Mouse (Mus musculus): ENCODE measurements around the gene Ccl7.
A peak's percentile ranks its signal among the peaks of the same experiment; 100 is the strongest.

Ccl7 gene

GRCm38 (mm10) chr11:82045471-82045870, at the start of gene Ccl7:
Gene Ccl7, plus strand, starts transcription at chr11:82045712.
- peak; percentile 23 for DNase-seq (ENCODE audit: extremely low read depth, low read depth, low spot score)

DNA sequence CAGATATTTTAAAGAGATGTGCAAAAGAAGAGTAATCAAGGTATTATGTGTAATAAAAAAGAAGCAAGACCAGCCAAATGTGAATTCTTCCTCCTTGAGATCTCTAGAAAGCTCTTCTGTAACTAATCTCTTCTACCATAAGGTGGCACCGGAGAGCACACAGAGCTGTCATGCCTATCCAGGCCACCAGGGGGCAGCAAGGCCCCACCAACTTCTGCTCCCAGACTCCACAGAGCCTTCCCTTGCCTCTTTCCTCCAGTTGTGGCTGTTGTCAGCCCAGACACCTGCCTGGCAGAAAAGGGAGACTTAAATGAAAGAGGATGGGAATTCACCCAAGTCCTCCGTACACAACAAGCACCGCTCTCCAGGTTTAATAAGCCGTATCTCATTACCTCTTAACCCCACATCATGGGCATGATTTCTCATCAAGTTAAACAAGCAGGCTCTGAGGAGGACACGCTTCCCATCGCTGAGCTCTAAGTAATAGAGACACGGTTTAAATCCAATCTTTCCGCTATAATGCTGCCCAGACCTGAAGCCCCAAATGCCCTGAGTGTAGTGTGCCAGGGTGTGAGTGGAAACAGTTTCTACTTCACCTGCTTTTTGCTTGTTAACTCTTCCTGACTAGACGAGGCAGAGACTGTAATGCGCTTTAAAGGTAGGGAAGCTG, 49.2 kb upstream of the Ccl7 start:
- no peak for DNase-seq (ENCODE audit: extremely low read depth, low read depth, low spot score)

GRCm38 (mm10) chr11:81997085-81997484, 48.4 kb upstream of the Ccl7 start:
- no peak for DNase-seq (ENCODE audit: extremely low read depth, low read depth, low spot score)

DNA sequence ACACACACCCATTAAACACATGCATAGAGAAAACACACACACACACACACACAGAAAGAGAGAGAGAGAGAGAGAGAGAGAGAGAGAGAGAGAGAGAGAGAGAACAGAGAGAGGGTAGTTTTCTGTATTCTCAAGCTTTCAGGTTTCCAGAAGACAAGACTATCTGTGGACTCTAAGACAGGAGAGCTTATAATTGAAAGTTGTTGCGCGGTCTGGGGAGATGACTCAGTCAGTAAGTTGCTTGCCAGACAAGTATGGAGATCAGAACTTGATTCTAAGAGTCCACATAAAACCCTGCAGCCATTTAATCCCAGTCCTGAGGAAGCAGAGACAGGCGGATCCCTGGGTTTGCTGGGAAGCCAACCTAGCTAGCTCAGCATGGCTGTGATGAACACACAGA, 46.9 kb upstream of the Ccl7 start:
- no peak for DNase-seq (ENCODE audit: extremely low read depth, low read depth, low spot score)

- DNase-seq (ENCODE audit: extremely low read depth, low read depth, low spot score), result no peak
Observed at GRCm38 (mm10) chr11:81999469-81999868, 46.0 kb upstream of the Ccl7 start.

DNA sequence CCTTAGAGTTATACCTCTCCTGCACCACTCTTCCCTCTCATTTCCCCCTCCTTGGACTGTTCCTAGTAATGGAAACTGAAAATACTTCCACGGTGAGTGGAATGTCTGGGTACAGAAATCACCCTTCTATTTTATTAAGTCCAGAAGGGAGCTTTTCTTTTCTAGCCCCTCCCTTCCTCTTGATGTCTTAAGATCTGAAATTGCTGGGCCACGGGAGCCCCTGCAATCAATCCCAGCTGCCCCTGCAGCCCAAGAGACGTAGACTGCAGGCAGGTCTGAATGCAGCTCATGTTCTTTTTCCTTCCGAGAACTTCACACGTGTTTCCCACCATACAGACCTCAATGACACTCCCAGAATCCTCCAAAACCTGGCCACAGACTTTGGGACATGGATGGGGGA, 44.9 kb upstream of the Ccl7 start:
- no peak for DNase-seq (ENCODE audit: extremely low read depth, low read depth, low spot score)

DNA sequence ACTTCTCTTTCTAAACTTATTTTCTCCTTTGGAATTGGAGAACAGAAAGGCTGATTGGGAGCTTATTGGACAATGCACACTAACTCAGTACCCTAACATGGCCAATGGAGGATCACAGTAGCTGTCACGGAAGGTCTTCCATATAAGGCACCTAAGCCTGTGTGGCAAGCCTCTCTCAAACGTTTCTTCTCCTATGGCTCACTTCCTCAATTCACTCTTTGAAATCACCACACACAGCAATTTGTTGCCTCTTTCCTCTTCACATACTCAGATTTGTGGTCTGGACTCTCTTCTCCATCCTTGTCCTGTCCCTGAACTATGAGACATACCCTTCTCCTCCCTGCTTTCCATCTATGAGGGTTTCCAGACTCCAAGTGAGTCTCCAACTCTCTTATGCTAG, 40.7 kb upstream of the Ccl7 start:
- no peak for DNase-seq (ENCODE audit: extremely low read depth, low read depth, low spot score)

- peak; percentile 11 for DNase-seq (ENCODE audit: extremely low read depth, low read depth, low spot score)
Observed at GRCm38 (mm10) chr11:82006796-82007423, 38.6 kb upstream of the Ccl7 start.

DNA sequence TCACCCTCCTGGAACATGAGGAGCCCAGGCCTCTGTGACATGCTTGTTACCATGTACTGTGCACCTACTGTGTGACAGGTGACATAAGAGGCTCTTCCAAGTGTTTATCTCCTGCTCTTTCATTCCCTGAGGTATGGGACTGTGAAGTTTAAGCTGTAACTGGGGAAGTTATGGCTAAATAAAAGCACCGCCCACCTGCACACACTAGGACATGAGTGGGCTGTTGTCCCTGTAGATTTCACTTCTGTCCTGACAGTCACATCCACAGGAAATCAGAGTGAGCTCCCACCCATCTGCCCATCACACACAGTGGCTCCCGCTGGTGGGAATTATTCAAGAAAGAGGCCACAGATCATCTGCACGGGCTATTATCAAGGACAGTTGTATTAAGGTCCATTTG, 35.4 kb upstream of the Ccl7 start:
- no peak for DNase-seq (ENCODE audit: extremely low read depth, low read depth, low spot score)

DNA sequence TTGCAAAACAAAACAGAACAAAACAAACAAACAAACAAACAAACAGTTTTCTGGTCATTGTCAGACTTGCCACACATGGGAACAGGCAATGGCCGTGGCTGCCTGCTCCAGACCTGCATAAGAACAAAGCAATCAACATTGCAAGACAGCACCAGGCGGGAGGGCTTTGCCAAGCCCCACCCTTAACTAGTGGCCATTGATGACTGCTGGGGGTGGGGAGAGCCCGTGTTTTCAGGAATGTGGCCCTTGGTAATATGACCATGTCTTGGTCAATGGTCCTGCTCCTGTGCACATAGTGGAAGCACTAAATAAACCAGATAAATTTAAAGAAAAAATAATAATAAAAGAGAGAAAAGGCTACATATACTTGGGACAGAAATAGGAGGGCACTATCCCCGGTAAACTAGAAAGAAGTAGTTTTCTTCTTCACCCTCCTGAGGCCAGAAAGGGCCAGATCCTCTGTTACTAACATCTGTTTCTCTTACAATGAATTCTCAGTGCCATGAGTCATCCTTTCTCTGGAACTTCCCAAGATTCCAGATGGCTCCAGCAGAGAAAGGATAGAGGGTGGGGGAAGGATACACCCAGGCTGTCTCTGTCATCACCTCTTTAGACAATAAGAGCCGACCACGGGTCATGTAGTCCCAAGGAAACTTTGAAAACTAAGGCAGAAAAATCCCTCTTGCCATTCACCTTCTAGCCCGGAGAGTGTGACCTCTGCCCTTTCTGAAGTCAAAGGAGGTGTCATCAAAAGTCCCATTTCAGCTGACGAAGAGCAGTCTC, 33.9 kb upstream of the Ccl7 start:
- DNase-seq (ENCODE audit: extremely low read depth, low read depth, low spot score), result no peak

DNA sequence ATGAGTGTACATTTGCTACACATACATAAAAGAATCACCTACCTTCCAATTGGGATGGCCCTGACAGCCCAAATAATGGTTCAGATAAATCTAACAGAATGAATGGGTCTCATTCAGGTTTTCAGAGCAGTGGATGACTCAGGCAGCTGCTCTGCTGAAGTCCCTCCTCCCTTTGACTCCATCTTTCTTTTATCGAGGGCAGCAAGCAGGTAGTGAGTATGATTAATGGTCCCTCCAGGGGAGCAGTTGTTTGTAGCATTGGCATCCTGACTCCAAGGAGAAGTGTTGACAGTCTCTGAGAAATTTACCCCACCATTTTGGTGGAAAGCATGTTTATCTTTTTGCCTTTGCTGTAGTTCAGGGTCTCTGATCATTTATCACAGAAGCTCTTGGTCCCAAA, 31.8 kb upstream of the Ccl7 start:
- DNase-seq (ENCODE audit: extremely low read depth, low read depth, low spot score), result no peak

DNA sequence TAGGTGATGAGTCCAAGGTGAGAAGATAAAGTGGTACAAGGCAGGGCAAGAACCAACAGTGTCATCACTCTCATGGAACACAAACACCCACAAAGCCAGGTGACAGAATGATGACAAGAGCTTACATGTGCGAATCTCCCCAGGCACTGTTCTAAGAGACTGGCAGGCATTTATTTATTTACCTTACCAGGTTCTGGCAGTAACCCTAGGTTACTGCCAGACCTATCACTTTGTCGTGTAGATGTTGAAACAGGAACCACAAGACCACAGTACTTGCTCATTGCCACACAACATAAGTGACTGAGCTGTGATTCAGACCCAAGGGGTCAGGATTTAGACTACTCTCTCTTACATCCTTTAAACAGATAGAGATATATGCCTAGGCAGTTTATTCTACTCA, 30.4 kb upstream of the Ccl7 start:
- DNase-seq (ENCODE audit: extremely low read depth, low read depth, low spot score), result no peak

DNA sequence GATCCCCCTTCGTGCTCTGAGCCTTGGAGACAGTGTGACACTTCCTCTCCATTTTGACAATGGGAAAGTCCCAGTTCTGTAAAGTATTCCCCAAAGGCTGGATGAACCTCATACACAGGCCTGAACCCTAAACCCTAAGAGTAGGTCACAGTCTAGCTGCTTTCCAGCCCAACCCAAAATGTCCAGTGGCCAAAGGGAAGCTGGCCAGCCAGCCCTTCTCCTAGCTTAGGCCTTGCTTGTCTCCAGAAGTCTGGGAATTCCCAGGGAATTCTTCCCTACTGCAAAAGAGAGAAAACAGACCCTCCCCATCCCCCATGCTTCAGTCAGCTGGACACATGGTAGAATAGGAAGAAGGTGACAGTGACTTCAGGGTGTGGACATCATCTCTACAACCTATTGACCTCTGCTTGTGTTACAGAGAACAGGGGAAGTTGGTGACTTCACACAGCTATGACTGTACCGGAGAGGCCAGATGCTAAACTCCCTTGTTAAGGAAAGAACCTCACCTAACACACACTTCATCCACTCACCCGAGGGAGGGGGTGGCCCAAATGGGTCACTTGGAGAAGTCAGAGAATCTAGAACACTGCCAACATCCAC, 29.2 kb upstream of the Ccl7 start:
- DNase-seq (ENCODE audit: extremely low read depth, low read depth, low spot score), result no peak

- DNase-seq (ENCODE audit: extremely low read depth, low read depth, low spot score), result no peak
Observed at GRCm38 (mm10) chr11:82019389-82019788, 26.1 kb upstream of the Ccl7 start.

- no peak for DNase-seq (ENCODE audit: extremely low read depth, low read depth, low spot score)
Observed at GRCm38 (mm10) chr11:82019793-82020192, 25.7 kb upstream of the Ccl7 start.

- DNase-seq (ENCODE audit: extremely low read depth, low read depth, low spot score), result no peak
Observed at GRCm38 (mm10) chr11:82021406-82021805, 24.1 kb upstream of the Ccl7 start.

GRCm38 (mm10) chr11:82022504-82023056, 22.9 kb upstream of the Ccl7 start:
- DNase-seq (ENCODE audit: extremely low read depth, low read depth, low spot score), result no peak

GRCm38 (mm10) chr11:82023769-82024168, 21.7 kb upstream of the Ccl7 start:
- DNase-seq (ENCODE audit: extremely low read depth, low read depth, low spot score), result no peak

DNA sequence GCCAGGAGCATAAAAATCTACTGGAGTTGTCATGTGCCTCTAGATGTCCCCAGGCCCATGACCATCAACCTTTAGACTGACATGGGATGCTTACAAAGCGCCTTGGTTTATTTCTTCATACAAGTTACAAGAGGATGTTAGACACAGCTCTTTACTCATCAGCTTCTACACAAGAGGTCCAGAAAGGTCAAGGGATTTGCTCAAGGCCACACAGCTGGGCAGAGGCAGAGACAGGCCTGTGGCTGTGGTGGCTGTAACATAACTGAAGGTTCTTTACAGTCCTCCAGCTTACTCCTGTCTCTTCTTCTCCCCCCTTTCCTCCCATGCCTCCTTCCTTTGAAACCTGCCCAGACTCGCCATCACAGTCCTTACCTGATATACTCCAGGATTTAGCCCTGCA, 15.3 kb upstream of the Ccl7 start:
- no peak for DNase-seq (ENCODE audit: extremely low read depth, low read depth, low spot score)

DNA sequence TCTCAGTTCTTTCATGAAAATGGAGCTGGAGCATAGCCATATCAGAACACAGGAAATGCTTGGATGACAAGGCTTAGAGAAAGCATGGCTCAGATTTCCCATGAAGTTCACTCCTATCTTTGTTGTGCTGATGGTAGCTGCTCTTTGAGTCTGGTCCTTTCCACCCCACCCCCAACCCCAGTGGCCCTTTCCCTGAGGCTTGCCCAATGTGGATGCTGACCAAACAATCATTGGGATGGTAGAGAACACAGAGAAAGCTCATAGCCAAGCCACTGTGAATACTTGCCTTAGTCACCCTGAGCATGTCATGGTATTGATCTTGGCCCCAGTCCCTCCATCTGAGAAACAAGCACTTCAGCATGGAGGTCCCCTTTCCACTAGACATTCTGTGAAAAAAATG, 13.4 kb upstream of the Ccl7 start:
- no peak for DNase-seq (ENCODE audit: extremely low read depth, low read depth, low spot score)

GRCm38 (mm10) chr11:82032678-82033344, 12.7 kb upstream of the Ccl7 start:
- DNase-seq (ENCODE audit: extremely low read depth, low read depth, low spot score), result no peak

Data from fat pad, adult 2 months (tissue).